Mouse (Mus musculus): ENCODE results near the gene Lmbr1. TPM values are rescaled to one million over a fixed set of nuclear protein-coding genes. Genes with fewer than 3 reads are reported as not detected.

The Lmbr1 gene
- polyA plus RNA-seq (2017; shearing (Covaris generic)) = 2.8 TPM

DNA sequence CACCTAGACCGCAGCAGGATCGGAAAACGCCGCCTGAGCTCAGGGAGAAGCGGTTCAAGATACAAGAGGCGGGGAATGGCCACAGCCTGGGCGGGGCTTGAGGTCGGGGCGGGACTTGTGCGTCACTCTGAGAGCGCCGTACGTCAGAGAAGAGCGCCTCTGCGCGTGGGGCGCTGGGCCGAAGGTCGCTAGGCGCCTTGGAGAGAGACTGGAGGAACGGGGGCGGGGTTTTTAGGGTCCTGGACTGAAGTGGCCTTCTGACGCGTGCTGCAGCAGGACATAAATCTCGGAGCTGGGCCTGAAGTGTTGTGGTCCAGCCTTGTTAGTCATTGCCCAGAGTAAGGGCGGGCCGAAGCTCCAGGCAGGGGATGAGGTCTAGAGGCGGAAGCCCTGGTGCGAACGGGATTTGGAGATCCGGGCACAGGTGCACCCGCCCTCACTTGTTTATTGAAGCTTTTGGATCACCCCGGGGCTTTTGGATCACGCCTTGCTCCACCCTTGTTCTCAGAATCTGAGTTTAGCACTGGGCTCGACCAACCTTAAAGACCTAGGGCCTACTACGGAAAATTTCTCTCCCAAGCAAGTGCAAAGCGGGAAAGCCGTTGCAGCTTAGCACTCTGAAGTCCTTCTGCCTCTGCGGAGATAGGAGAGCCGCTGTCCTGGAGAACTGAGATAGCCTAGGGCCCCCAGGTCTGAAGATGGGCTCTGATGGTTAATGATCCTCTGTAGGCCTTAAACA, at the start of gene Lmbr1:
Gene Lmbr1, minus strand, starts transcription at position 93 of the 739 bp plus-strand sequence.

GRCm38 (mm10) chr5:29195570-29196263, 182.5 kb downstream of the Lmbr1 start, which contains the start of gene Rnf32:
TSS of gene Rnf32 (plus strand) at chr5:29195992.

Other genes starting within 250 kb of the Lmbr1 start
- gene Rnf32, start 182.4 kb downstream of the Lmbr1 start, polyA plus RNA-seq (2017; shearing (Covaris generic)) = 1.6 TPM
- 41.7 TPM for gene Nom1, start 56.3 kb upstream of the Lmbr1 start, polyA plus RNA-seq (2017; shearing (Covaris generic))
- gene Mnx1, start 100.1 kb upstream of the Lmbr1 start, polyA plus RNA-seq (2017; shearing (Covaris generic)) = not detected
- 15.4 TPM for gene Ube3c, start 190.9 kb upstream of the Lmbr1 start, polyA plus RNA-seq (2017; shearing (Covaris generic))

Measured in activated CD4-positive, CD25-positive, alpha-beta regulatory T cell, adult 9 weeks (primary cell).